Mouse (Mus musculus) ES-E14 (cell line): ENCODE data around the gene Sdf4.

ENCODE experiments used
- CHD2 ChIP-seq: IDR thresholded peaks from 2 replicates; pipeline ENCODE4 v1.6.1; 2014; ENCODE audit warnings: mild to moderate bottlenecking, low read depth, low read length, inconsistent platforms
- HCFC1 ChIP-seq: IDR thresholded peaks from 2 replicates; pipeline ENCODE4 v1.6.1; 2012; ENCODE audit warnings: low read length, inconsistent platforms, borderline replicate concordance; ENCODE audit not compliant: insufficient read depth
- MAFK ChIP-seq: IDR thresholded peaks from 2 replicates; pipeline ENCODE4 v1.6.1; 2014; ENCODE audit warnings: mild to moderate bottlenecking, low read depth, low read length, inconsistent platforms; ENCODE audit not compliant: insufficient read depth
- ZC3H11A ChIP-seq: IDR thresholded peaks from 2 replicates; pipeline ENCODE4 v1.6.1; 2012; ENCODE audit warnings: low read depth, mild to moderate bottlenecking, inconsistent platforms, low read length, borderline replicate concordance
- ZNF384 ChIP-seq: IDR thresholded peaks from 2 replicates; pipeline ENCODE4 v1.6.1; 2012; ENCODE audit warnings: low read depth, low read length, inconsistent platforms

DNA sequence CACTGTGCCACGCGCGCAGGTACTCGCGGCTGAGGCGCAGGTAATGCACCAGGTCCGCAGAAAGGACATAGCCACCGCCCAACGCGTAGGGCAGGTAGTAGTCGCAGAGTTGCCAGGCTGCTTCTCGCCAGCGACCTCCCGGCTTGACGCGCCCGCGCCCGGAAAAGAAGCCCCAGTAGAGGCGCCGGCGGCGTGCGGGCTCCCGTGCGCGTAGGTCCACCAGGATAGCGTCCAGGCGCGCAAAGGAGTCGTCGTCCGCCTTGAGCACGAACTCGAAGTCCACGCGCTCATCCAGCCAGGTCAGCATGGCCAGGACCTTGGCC, 803 bp upstream of the Sdf4 start:
- TF ChIP-seq CHD2 (no peak), ZNF384 (no peak), HCFC1 (no peak), ZC3H11A (no peak), MAFK (no peak)
